Mouse (Mus musculus) ES-Bruce4 (cell line): ENCODE data around the gene Fgfr2. TPM values are rescaled to one million over a fixed set of nuclear protein-coding genes. Genes with fewer than 3 reads are reported as not detected.
"Not testable (repeated sequence)": the region's sequence is repeated elsewhere in the genome, so short reads cannot be mapped to it uniquely, and the experiment has no call there.

ENCODE experiments used
- H3K27ac ChIP-seq: 2 replicates; pipeline ENCODE4 v1.5.1; 2012; ENCODE audit warnings: low read length, inconsistent platforms; ENCODE audit not compliant: insufficient read depth
- H3K27me3 ChIP-seq: 2 replicates; pipeline ENCODE4 v1.6.1; 2012; ENCODE audit warnings: mild to moderate bottlenecking, low read length, inconsistent platforms; ENCODE audit not compliant: control insufficient read depth, poor library complexity, insufficient read depth, severe bottlenecking
- H3K36me3 ChIP-seq: 2 replicates; pipeline ENCODE4 v1.6.1; 2012; ENCODE audit warnings: inconsistent platforms, mild to moderate bottlenecking, low read length, moderate library complexity; ENCODE audit not compliant: control insufficient read depth, poor library complexity, insufficient read depth, severe bottlenecking
- H3K4me1 ChIP-seq: one replicate; pipeline ENCODE4 v1.8.1; 2011; ENCODE audit warnings: low read length; ENCODE audit not compliant: control insufficient read depth, insufficient read depth
- H3K4me3 ChIP-seq: 2 replicates; pipeline ENCODE4 v1.5.1; 2011; ENCODE audit warnings: low read depth, mild to moderate bottlenecking, low read length
- H3K9ac ChIP-seq: 2 replicates; pipeline ENCODE4 v1.6.1; 2012; ENCODE audit warnings: low read depth, mild to moderate bottlenecking, inconsistent platforms; ENCODE audit not compliant: poor library complexity, severe bottlenecking
- H3K9me3 ChIP-seq: replicated peaks from 2 replicates; pipeline ENCODE4 v1.6.1; 2012; ENCODE audit warnings: mild to moderate bottlenecking, low read length, inconsistent platforms; ENCODE audit not compliant: control insufficient read depth, poor library complexity, insufficient read depth, severe bottlenecking
- CTCF ChIP-seq: IDR thresholded peaks from one replicate; pipeline ENCODE4 v1.8.1; 2011; ENCODE audit warnings: low read depth, low read length
- EP300 ChIP-seq: IDR thresholded peaks from 2 replicates; pipeline ENCODE4 v1.6.1; 2011; ENCODE audit warnings: low read depth, low read length; ENCODE audit not compliant: insufficient read depth
- POLR2A ChIP-seq: IDR thresholded peaks from one replicate; pipeline ENCODE4 v1.8.1; 2011; ENCODE audit warnings: low read length; ENCODE audit not compliant: insufficient read depth
- polyA plus RNA-seq: library from polyadenylated mRNA; stranded (reverse); fragments of >200 nt; gene quantifications from 2 replicates; pipeline ENCODE4 v1.2.4, GENCODE M21; 2011; ENCODE audit warnings: low read depth; ENCODE audit not compliant: missing spikeins, insufficient read depth, insufficient read length

Fgfr2 gene
- polyA plus RNA-seq, 1 experiment, result 34.8 TPM

DNA sequence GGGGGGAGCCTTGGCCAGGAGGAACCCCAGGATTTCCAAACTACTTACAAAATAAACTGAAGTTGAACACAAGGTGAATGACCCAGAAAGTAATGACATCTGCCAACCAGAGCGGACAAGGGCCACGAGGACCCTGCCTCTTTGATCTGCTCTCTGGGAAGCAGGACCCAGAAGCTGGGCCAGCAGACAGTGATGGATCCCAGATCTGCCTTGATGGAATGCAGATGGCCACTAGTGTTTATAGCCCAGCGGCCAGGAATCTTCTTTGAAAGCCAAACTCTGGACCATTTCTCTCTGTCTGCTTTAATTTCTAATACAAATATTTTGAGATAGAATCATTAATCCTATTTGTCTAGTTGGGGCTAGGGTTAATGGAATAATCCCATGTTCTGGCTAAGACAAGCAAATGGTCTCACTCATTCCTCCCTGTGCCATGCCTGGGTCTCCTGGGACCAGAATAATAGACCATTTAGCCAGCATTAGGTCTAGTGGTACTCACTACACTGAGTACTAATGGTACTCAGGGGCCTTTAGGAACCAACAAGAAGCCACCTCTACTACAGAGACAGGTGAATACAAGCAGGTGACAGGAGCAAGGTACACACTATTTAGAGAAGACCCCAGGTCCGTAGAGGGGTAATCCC lies 674.5 kb downstream of the Fgfr2 start:
- TF ChIP-seq POLR2A (no peak), EP300 (no peak), CTCF (no peak)

DNA sequence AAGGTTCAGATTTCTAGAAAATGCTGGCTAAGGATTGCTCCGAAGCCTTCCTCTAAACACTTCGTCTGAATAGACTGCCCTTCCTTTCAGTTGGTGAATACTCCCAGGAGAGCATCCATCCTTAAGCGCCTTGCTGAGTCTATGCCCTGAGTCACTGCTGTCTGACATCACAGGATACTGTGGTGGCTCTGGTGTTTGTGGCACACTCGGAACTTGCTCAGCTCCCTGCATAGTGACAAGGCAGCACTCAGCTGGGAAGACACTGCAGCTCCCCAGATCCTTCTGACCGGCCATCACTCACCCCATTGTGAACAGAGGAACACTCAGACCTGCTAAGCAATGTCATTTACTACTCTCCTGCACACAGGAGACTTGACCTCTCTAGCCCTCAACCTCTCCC lies 675.6 kb downstream of the Fgfr2 start:
- no peak overlapping the region for H3K4me3 ChIP-seq
- H3K9me3 ChIP-seq, result no peaks in the 10 kb centered on the region; the same call in 1 of the 2 replicates
- H3K9ac ChIP-seq, result no peak overlapping the region
- no peak overlapping the region for H3K27ac ChIP-seq
- H3K27me3 ChIP-seq, result no peaks in the 10 kb centered on the region
- H3K36me3 ChIP-seq, result no peaks in the 10 kb centered on the region
- no peak for TF ChIP-seq EP300
- TF ChIP-seq POLR2A, result no peak
- TF ChIP-seq CTCF, result no peak
- H3K4me1 ChIP-seq, result no peaks in the 10 kb centered on the region

More for the DNA sequence above, 674.5 kb downstream of the Fgfr2 start:
- no peaks in the 10 kb centered on the region for H3K27me3 ChIP-seq
- H3K27ac ChIP-seq, result no peak overlapping the region
- H3K9ac ChIP-seq, result no peak overlapping the region
- no peaks in the 10 kb centered on the region; the same call in 1 of the 2 replicates for H3K9me3 ChIP-seq
- H3K4me1 ChIP-seq, result no peaks in the 10 kb centered on the region
- H3K4me3 ChIP-seq, result no peak overlapping the region
- no peaks in the 10 kb centered on the region for H3K36me3 ChIP-seq

DNA sequence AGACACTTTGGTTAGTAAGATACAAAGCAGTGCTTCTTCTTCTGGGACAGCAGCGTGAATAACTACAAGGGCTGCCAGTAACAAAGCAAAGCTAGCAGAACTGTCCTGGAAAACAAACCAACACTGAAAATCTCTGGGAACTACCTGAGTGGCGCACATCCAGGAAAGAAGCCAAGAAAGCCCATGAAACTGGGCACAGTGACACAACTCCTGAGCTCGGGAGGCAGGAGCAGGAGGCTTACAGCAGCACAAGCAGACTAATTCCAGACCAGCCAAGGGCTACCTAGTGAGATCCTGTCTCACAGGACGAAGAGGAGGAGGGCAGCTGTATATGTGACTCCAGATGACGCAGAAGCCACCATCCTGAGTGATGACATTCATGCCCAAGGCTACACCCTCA lies 676.3 kb downstream of the Fgfr2 start:
- H3K4me1 ChIP-seq, result no peaks in the 10 kb centered on the region
- H3K36me3 ChIP-seq, result no peaks in the 10 kb centered on the region
- no peaks in the 10 kb centered on the region for H3K9me3 ChIP-seq
- no peak overlapping the region for H3K4me3 ChIP-seq
- TF ChIP-seq EP300, result no peak
- TF ChIP-seq POLR2A, result no peak
- TF ChIP-seq CTCF, result no peak
- no peaks in the 10 kb centered on the region for H3K27me3 ChIP-seq
- H3K27ac ChIP-seq, result no peak overlapping the region
- H3K9ac ChIP-seq, result no peak overlapping the region

DNA sequence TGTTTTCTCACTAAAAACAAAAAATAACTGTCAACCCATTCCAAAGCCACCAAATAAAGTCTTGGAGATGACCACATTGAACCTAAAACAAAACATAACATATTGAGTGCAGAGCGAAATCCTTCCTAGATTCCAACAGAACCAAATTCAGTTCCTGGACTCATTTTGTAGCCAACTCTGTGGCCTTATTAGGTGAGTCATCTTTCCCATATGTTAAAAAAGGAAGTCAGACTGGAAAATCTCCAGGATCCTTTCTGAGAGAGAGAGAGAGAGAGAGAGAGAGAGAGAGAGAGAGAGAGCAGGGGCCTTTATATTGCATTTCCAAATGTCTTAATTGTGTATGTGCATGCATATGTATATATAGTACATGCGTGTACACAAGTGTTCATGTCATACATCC lies 678.9 kb downstream of the Fgfr2 start:
- H3K9ac ChIP-seq, result no peak overlapping the region
- TF ChIP-seq POLR2A, result no peak
- TF ChIP-seq EP300, result no peak
- TF ChIP-seq CTCF, result no peak
- H3K27ac ChIP-seq, result no peak overlapping the region
- no peaks in the 10 kb centered on the region for H3K4me1 ChIP-seq
- H3K4me3 ChIP-seq, result no peak overlapping the region
- H3K27me3 ChIP-seq, result no peaks in the 10 kb centered on the region
- no peaks in the 10 kb centered on the region for H3K9me3 ChIP-seq
- no peaks in the 10 kb centered on the region for H3K36me3 ChIP-seq

DNA sequence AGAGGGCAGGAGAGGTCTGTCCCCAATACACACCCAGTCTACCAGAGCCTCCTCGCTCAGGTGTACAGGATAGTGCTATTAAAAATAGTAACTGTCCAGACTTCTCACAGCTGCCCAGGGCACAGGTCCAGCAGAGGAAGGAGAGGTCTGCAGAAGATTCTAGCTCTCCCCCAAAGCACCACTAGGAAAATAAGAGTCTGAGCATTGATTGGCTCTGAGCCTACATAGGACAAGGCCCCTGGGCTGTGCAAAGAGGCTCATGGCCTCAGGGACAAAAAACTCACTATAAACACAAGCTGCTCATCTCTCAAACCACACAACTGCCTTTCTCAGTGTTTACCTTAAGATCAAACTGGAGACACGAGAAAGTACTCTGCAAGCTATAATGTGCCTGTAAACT lies 679.4 kb downstream of the Fgfr2 start:
- Histone ChIP-seq H3K27ac (no peak overlapping the region), H3K9ac (no peak overlapping the region), H3K27me3 (no peaks in the 10 kb centered on the region), H3K36me3 (no peaks in the 10 kb centered on the region), H3K4me1 (no peaks in the 10 kb centered on the region), H3K4me3 (no peak overlapping the region), H3K9me3 (no peaks in the 10 kb centered on the region)
- TF ChIP-seq CTCF, result no peak

DNA sequence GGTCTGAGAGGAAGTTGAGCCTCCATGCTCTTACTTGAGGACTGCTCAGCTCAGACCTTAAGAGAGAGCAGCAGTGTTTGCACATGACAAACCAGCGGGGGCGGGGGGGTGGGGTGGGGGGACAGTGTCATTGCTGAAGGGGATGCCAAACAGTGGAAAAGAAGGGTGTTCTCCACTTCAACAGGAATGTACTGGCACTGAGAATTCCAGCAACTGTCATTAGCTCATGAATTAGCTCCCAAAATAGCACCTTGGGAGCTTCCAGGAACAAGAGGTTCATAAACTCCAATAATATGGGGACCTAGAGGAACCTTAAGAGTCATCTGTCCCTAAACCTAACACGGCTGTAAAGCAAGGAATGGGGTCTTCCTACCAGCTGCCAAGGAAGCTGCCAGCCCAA lies 680.0 kb downstream of the Fgfr2 start:
- H3K9me3 ChIP-seq, result no peaks in the 10 kb centered on the region
- TF ChIP-seq CTCF, result no peak
- TF ChIP-seq EP300, result no peak
- TF ChIP-seq POLR2A, result no peak
- H3K27me3 ChIP-seq, result no peaks in the 10 kb centered on the region
- H3K4me1 ChIP-seq, result no peaks in the 10 kb centered on the region
- H3K4me3 ChIP-seq, result no peak overlapping the region
- no peak overlapping the region for H3K27ac ChIP-seq
- H3K36me3 ChIP-seq, result no peaks in the 10 kb centered on the region
- no peak overlapping the region for H3K9ac ChIP-seq

DNA sequence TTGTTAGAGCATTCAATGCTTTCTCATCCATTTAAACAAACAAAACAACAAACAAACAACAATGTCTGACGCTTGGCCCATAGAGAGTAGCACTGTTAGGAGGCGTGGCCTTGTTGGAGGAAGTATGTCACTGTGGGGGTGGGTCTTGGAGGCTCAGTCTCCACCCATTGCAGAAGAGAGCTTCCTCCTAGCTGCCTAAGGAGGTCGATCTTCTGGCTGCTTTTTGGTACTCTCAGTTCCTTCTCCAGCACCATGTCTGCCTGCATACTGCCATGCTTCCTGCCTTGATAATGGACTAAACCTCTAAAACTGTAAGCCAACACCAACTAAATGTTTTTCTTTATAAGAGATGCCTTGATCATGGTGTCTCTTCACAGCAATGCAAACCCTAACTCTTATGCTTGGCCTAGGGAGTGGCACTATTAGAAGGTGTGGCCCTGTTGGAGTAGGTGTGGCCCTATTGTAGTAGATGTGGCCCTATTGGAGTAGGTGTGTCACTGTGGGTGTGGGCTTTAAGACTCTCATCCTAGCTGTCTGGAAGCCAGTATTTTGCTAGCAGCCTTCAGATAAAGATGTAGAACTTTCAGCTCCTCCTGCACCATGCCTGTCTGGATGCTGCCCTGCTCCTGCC lies 680.9 kb downstream of the Fgfr2 start:
- not testable (repeated sequence) for H3K36me3 ChIP-seq, H3K4me1 ChIP-seq, H3K9me3 ChIP-seq, H3K27me3 ChIP-seq, H3K27ac ChIP-seq, H3K9ac ChIP-seq, H3K4me3 ChIP-seq
